Mouse (Mus musculus) embryonic stem cell, embryonic (primary cell): ENCODE data around the gene Sox9.

Experiments used
- CTCF ChIA-PET, 4 experiments: fragments of 300-600 bp in 2 of 4; fragments of 350-600 bp in 2 of 4; sonication (Branson Sonifier 250); formaldehyde crosslinking; loops; one replicate each; lab custom pipeline; 2022; ENCODE audit warnings: inconsistent platforms in 2 of 4; lab: Charles Lee
- POLR2A ChIA-PET, 4 experiments: fragments of 300-600 bp in 2 of 4; fragments of 350-600 bp in 2 of 4; sonication (Branson Sonifier 250); formaldehyde crosslinking; loops; one replicate each; lab custom pipeline; 2022; ENCODE audit warnings: antibody characterized with exemption in 4 of 4, inconsistent platforms in 1 of 4; lab: Charles Lee

Gene Sox9

GRCm38 (mm10) chr11:112785581-112785980, 3.6 kb downstream of the Sox9 start:
- CTCF ChIA-PET: interaction anchor here (0.6 to 0.9 kb wide), 4 partner anchors 361 to 734 kb away, joined by 3 to 6 read pairs (median 3); no protein-coding TSS in a partner anchor
- POLR2A ChIA-PET: interaction anchor here in 2 of 4 experiments (0.6 to 0.7 kb wide), 4 partner anchors 28 to 264 kb away, joined by 3 read pairs; no protein-coding TSS in a partner anchor

DNA sequence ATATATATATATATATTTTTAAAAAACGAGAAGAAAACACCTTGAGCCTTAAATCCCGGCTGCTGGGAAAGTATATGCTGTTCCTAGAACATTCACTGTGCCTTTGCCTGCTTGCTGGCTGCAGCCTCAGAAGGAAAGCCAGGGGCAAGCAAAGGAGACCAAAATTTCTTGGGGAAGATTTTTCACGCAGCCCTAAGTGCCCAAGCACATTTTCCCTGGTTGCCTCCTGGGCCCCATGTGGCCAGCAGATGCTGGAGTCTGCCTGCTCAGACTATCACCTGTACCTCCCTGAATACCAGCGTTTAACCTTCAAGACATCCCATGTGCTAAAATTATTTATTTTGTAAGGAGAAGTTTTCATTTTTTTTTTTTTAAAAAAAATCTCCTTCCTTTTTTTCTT, 4.4 kb downstream of the Sox9 start:
- CTCF ChIA-PET: no interaction called here
- POLR2A ChIA-PET: interaction anchor here in 1 of 4 experiments (0.7 kb wide), 1 partner anchor 436 kb away, joined by 3 read pairs; no protein-coding TSS in a partner anchor

GRCm38 (mm10) chr11:112788296-112788695, 6.3 kb downstream of the Sox9 start:
- ChIA-PET POLR2A (no interaction called here), CTCF (interaction anchor here in 1 of 4 experiments (0.6 kb wide), 1 partner anchor 62 kb away, joined by 4 read pairs; no protein-coding TSS in a partner anchor)

- POLR2A ChIA-PET: interaction anchor here in 1 of 4 experiments (1.4 kb wide), 1 partner anchor 43 kb away, joined by 4 read pairs; no protein-coding TSS in a partner anchor
- CTCF ChIA-PET: interaction anchor here in 1 of 4 experiments (0.7 kb wide), 1 partner anchor 293 kb away, joined by 5 read pairs; no protein-coding TSS in a partner anchor
These were observed 14.4 kb downstream of the Sox9 start for GRCm38 (mm10) chr11:112796379-112796778.

GRCm38 (mm10) chr11:112798831-112799382, 16.9 kb downstream of the Sox9 start:
- POLR2A ChIA-PET: no interaction called here
- CTCF ChIA-PET: interaction anchor here in 1 of 4 experiments (0.6 to 0.7 kb wide), 2 partner anchors 55 to 539 kb away, joined by 3 to 4 read pairs; no protein-coding TSS in a partner anchor

GRCm38 (mm10) chr11:112801189-112801818, 19.3 kb downstream of the Sox9 start:
- CTCF ChIA-PET: no interaction called here

DNA sequence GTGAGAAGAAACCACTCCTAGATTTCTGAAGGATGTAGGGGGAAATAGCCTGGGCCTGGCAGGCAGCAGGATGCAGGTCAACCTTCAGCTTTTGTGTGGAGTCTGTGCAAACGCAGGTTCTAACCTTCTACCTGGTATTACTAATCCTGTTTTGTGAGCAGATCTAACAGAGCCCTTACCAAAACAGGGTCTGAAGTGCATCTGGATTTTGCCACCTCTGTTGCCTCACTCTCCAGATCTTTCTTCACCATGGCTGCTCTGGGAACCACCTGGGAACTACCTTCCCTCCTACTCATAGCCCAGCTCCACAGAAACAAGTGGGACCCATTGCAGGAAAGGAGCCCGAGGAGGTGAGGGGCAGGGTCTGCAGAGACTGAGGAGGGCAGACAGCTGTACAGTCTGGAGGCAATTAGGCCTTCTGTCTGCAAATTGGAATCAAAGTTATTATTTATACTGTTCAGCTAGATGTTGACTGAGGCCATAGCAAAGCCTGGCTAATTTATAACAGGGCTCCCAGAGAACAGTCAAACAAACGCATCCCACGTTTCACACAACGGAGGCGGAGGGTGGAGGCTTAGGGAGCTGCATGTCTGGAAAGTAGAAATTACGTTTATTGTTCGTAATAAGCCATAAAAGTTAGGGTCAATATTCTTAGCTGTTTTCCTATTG, 25.9 kb downstream of the Sox9 start:
- ChIA-PET CTCF (interaction anchor here in 1 of 4 experiments (1.0 kb wide), 1 partner anchor 31 kb away, joined by 3 read pairs; no protein-coding TSS in a partner anchor), POLR2A (interaction anchor here in 2 of 4 experiments (0.5 to 0.6 kb wide), 2 partner anchors 30 to 237 kb away, joined by 3 to 5 read pairs; no protein-coding TSS in a partner anchor)

More at GRCm38 (mm10) chr11:112801189-112801818, 19.3 kb downstream of the Sox9 start:
- POLR2A ChIA-PET: interaction anchor here in 3 of 4 experiments (0.6 to 1.5 kb wide), 5 partner anchors 10 to 769 kb away, joined by 3 to 5 read pairs (median 4); no protein-coding TSS in a partner anchor

- ChIA-PET POLR2A (interaction anchor here in 3 of 4 experiments (0.6 to 3.1 kb wide), 23 partner anchors 8 to 808 kb away, joined by 3 to 30 read pairs (median 4); partner anchors contain the start of gene Sox9 (in 2 of the 3)), CTCF (interaction anchor here (0.5 to 1.6 kb wide), 11 partner anchors 9 to 623 kb away, joined by 3 to 21 read pairs (median 4); partner anchors contain the start of gene Sox9 (in 2 of the 4))
These were observed 28.6 kb downstream of the Sox9 start for GRCm38 (mm10) chr11:112810447-112811151.

GRCm38 (mm10) chr11:112811152-112811871, 29.3 kb downstream of the Sox9 start:
- ChIA-PET CTCF (interaction anchor here in 3 of 4 experiments (0.5 to 1.6 kb wide), 8 partner anchors 9 to 622 kb away, joined by 3 to 21 read pairs (median 5); partner anchors contain the start of gene Sox9 (in 2 of the 3)), POLR2A (interaction anchor here in 3 of 4 experiments (0.6 to 3.1 kb wide), 22 partner anchors 8 to 807 kb away, joined by 3 to 30 read pairs (median 4); partner anchors contain the start of gene Sox9 (in 2 of the 3))

DNA sequence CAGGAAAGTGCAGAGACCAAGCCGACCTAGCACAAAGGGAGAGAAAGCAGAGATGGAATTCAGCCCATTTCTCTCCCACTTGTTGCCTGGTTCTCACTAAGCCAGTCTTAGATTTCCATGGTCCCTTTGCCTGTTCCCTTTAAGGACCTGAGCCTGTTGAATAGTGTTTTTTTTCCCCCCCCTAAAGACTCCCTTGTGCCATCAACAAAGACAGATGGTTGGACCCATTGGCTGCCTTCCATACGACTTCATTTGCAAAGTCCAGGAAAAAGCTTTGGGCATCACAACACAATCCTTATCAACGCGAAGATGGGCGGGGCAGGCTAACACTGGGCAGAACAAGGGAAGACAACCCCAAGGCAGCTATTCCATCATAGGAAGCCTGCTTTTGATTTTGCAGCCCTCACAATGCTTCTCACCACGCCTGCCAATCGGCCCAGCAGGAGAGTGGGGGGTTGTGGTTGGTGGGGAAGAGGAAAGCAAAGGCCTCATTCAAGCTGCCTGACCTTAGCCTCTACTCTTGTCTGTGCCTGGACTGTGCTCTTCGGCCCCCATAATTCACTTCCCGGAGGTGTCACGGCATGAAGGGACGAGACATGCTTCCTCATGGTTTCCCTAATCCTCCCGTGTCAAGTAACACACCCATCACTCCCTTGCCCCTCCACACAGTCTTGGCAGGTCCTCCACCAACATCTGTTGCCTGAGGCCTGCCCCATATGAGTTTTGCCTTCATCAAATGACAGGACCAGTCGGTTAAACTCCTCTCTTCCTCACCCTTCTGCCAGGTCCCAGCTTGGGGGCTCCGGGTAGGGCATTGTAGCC, 36.0 kb downstream of the Sox9 start:
- POLR2A ChIA-PET: interaction anchor here in 3 of 4 experiments (0.6 to 1.6 kb wide), 4 partner anchors 8 to 349 kb away, joined by 3 to 4 read pairs (median 3); no protein-coding TSS in a partner anchor
- CTCF ChIA-PET: interaction anchor here in 1 of 4 experiments (0.6 kb wide), 1 partner anchor 1919 kb away, joined by 4 read pairs; no protein-coding TSS in a partner anchor

- POLR2A ChIA-PET: interaction anchor here in 3 of 4 experiments (0.6 to 1.6 kb wide), 4 partner anchors 7 to 348 kb away, joined by 3 to 6 read pairs (median 3); no protein-coding TSS in a partner anchor
These were observed 36.7 kb downstream of the Sox9 start for GRCm38 (mm10) chr11:112818651-112819270.

GRCm38 (mm10) chr11:112821536-112821935, 39.5 kb downstream of the Sox9 start:
- CTCF ChIA-PET: no interaction called here
- POLR2A ChIA-PET: interaction anchor here in 2 of 4 experiments (0.7 to 1.5 kb wide), 2 partner anchors 11 to 18 kb away, joined by 3 to 5 read pairs; no protein-coding TSS in a partner anchor

More at GRCm38 (mm10) chr11:112818651-112819270, 36.7 kb downstream of the Sox9 start:
- CTCF ChIA-PET: no interaction called here

DNA sequence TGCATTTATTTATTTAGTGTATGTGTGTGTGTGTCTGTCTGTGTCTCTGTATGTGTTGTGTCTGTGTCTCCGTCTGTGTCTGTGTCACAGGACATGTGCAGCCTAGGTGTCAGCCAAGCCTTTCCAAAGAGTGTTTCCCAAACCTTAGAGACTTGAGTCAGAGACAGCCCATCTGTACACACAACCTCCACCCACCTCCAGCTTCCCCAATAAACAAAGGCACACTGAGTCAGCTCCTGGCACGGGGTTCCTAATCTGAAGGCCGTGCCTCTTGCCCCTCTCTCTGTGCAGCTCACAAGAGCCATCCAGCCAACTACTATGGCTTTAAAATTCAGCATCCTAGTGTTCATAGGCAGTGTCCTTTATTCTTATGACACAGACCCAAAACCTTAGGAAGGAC, 42.1 kb downstream of the Sox9 start:
- ChIA-PET POLR2A (interaction anchor here in 1 of 4 experiments (0.9 kb wide), 1 partner anchor 13 kb away, joined by 3 read pairs; no protein-coding TSS in a partner anchor), CTCF (no interaction called here)

- CTCF ChIA-PET: interaction anchor here in 2 of 4 experiments (0.7 to 0.8 kb wide), 2 partner anchors 14 to 1519 kb away, joined by 3 to 7 read pairs; no protein-coding TSS in a partner anchor
- POLR2A ChIA-PET: interaction anchor here in 3 of 4 experiments (0.6 to 2.4 kb wide), 12 partner anchors 8 to 161 kb away, joined by 3 to 13 read pairs (median 4); no protein-coding TSS in a partner anchor
These were observed 44.4 kb downstream of the Sox9 start for GRCm38 (mm10) chr11:112826193-112827043.
